Mouse (Mus musculus): Measurements from ENCODE around the gene Cryzl2.

GRCm38 (mm10) chr1:157503071-157503470 lies 44.7 kb downstream of the Cryzl2 start:
- TF ChIP-seq GABPA (IDR thresholded peaks at IDR 0.05; ENCODE audit: low read depth, low read length) (no peak), SIN3A (IDR thresholded peaks at IDR 0.05; ENCODE audit: low read length) (no peak), ZC3H11A (IDR thresholded peaks at IDR 0.05; ENCODE audit: low read depth, low read length) (no peak), MXI1 (IDR thresholded peaks at IDR 0.05; ENCODE audit: low read depth, low read length) (no peak), BHLHE40 (IDR thresholded peaks at IDR 0.05; ENCODE audit: borderline replicate concordance, low read depth, low read length) (no peak), NELFE (IDR thresholded peaks at IDR 0.05; ENCODE audit: low read depth, low read length) (no peak), POLR2A (IDR thresholded peaks at IDR 0.05; ENCODE audit: control insufficient read depth in 1 of 2, insufficient read depth in 1 of 2, low read depth in 1 of 2, low read length in 2 of 2, poor library complexity in 1 of 2) (no peak), GATA1 (IDR thresholded peaks at IDR 0.05; ENCODE audit: low read depth, low read length) (no peak), USF1 (IDR thresholded peaks at IDR 0.05; ENCODE audit: low read depth, low read length) (no peak), CTCF (IDR thresholded peaks at IDR 0.05 in 2 of 3, conservative IDR thresholded peaks at IDR 0.05 in 1 of 3; ENCODE audit: control insufficient read depth in 1 of 3, insufficient read depth in 1 of 3, low read depth in 2 of 3, low read length in 3 of 3, poor library complexity in 1 of 3, severe bottlenecking in 1 of 3) (no peak)

Measured in MEL (cell line).